Mouse (Mus musculus) lung, postnatal 14 days (tissue): ENCODE data around the gene Pdzrn4.
"Not testable (repeated sequence)": the region's sequence is repeated elsewhere in the genome, so short reads cannot be mapped to it uniquely, and the experiment has no call there.

Source experiments
- DNase-seq: peaks from one replicate; pipeline ENCODE4 v3.0.0; 2021

Gene Pdzrn4

DNA sequence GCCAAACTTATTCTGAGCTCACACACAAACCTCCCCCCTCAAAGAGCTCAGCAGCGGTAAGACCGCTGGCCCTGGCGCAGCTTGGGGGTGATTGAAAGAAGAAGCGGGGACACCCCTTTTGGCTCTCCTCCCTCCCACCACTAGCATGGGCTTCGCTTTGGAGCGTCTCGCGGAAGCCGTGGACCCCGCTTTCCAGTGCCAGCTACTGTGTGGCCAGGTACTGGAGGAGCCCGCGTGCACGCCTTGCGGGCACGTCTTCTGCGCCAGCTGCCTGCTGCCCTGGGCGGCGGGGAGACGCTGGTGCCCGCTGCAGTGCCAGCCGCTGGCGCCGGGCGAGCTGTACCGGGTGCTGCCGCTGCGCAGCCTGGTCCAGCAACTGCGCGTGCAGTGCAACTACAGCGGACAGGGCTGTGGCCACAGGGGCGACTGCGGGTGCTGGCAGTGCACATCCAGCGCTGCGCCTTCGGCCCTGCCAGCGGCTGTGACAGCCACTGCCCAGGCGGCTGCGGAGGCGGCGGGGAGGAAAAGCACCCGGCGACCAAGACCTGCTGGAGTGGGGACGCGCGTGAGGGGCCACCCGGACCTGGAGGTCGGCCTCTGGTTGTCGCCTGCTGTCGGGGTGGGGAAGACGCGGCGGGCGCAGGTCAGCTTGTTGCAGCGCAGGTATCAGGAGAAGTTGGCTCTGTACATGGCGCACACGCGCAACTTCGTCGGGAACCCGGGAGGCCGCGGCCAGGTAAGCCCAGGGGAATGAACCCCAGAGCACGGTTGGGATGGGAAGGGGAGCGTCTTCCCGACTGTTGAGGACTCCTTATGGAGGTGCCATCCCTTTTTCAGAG lies at the start of gene Pdzrn4:
Gene Pdzrn4, plus strand, starts transcription at position 112 of the 839 bp plus-strand sequence.
- DNase-seq = peak; percentile 2

DNA sequence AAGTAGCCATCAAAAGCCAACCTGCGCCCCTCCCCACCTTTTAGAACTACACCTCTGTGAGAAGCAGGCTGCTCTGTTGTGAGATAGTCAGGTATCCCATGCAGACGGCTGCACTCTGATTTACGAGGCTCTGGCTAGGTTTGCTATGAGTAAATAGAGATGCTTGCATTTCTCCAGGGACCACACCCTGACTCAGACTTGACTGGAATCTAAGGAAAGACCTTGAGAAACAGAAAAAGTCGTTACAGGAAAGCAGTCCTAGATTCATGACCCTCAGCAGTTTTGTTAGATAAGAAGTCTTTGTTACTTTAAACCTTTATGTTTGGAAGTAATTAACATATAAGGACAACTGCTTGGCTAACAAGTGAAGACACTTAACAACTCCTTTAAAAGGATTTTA lies 49.3 kb upstream of the Pdzrn4 start:
- no peak for DNase-seq

DNA sequence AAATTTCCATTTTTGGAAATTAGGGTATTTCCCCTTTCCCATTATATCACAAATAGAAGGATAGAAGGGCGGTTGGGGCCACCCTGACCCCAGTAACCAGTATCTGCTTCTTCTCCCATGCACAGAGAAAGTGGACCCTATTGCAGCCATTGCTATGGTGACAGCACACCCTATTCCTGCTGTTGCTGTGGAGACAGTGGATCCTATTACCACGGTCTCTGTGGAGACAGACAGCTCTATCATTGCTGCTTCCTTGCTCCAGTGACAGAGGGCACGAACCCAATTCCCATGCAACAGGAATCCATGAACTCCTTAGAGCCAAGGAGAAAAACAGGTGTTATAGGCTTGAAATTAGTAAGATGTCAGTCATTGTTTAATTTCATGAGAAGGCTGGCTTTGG lies 48.8 kb upstream of the Pdzrn4 start:
- no peak for DNase-seq

DNA sequence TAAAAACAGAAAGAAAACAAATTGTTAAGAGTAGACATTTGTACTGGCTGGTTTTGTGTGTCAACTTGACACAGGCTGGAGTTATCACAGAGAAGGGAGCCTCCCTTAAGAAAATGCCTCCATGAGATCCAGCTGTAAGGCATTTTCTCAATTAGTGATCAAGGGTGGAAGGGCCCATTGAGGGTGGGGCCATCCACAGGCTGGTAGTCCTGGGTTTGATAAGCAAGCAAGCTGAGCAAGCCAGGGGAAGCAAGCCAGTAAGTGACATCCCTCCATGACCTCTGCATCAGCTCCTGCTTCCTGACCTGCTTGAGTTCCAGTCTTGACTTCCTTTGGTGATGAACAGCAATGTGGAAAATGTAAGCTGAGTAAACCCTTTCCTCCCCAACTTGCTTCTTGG lies 48.2 kb upstream of the Pdzrn4 start:
- not testable (repeated sequence) for DNase-seq

DNA sequence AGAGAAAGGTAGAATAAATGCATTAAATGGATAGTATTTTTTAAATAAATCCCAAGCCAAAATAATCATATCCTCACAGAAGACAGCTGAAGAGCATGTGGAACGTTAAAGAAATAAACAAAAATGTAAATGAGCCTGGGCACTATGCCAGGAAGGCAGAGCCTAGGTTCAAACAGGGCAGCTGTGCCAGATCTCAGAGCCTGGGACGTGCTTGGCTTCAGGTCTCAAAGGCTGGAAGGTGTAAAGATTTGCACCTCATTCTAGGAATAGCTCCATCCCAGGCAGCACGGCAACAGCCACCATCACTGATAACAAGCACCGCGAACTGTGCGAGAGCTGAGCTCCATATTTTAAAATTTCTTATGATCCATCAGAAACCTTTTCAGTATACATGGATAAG lies 32.5 kb upstream of the Pdzrn4 start:
- DNase-seq = no peak

DNA sequence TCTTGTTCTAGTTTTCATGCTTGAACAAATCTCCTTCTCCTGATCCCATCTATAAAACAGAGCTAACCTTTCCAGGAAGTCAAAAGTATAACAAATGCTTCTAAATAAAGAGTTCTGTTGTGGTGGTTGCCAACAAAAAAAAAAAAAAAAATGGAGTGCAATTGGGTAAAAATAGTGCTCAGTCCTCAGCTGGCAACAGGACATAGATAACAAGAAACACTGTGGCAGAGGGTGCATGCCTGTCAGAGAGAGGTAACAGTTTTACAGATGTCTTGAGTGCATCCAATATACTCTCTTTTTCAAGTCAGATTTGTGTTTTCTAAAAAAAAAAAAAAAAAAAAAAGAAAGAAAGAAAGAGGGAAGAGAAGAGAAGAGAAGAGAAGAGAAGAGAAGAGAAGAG lies 32.1 kb upstream of the Pdzrn4 start:
- no peak for DNase-seq

DNA sequence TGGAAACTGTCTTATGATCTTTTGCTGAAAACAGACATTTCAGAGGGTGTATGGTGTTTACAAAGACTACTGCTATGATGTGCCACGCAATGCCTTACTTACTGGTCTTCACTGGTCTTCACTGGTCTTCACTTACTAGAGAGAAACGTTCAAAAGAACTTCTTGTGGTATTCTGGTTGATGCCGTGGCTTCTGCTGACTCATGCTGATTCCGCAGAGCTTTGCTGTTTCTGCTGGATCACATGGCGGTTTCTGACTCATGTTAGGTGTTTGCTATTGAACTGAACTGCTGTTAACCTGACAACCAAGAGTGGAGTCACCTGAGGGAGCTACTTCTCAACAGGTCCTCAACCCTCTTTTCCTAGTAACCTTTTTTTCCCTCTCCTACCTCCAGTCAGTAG lies 1.9 kb upstream of the Pdzrn4 start:
- no peak for DNase-seq

DNA sequence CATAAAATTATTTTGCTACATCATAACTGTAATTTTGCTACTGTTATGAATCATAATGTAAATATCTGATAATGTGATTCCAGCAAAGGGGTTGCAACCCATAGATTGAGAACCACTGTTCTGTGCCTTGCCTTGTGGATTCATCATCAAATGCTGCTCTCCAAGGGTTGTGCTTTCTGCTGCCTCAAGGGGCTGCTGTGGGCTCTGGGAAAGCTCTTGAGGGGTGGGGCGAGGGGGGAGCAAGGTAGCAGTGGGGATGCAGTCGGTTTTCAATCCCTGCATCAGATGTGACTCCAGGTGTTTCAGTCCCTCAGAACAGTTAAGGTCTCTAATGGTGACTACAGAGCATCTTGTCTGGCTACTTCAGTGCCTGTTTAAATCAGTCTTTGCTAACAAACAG lies 2.1 kb downstream of the Pdzrn4 start:
- DNase-seq = no peak

DNA sequence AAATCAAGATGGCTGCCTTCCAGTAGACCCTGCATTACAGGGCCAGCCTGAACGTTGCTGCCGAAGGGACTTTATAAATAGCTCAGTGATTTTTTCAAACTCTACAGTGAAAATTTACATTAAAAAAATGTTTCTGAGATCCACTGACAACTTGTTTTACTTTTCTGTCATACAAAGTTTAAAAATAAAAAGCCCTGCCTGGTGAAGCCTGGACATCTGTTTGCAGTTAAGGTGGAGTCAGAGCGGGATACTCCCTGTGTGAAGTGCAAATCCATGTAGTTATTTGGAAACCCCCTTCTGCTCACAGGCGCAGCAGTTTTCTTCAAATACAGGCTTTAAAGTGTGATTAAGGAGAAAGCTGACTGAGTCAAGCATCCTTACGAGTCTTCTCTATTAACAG lies 2.6 kb downstream of the Pdzrn4 start:
- DNase-seq = no peak

DNA sequence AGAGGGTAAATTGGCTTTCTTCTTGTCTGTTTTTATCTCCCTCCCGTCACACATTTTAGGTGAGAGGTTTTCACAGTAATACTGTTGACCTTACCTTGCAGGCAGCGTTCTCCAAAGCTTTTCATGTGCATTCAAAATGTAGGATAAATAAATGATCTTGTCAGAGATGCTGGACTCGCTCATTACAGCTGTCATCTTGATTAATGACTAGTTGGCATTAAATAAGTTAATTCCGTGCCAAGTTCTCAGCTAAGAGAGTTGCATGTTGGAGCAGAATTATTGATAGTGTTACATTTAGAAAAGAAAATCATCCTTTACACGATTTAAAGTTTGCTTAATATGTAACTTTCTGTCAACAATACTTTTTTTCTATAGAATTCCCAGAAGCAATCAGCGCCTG lies 4.9 kb downstream of the Pdzrn4 start:
- DNase-seq = no peak

DNA sequence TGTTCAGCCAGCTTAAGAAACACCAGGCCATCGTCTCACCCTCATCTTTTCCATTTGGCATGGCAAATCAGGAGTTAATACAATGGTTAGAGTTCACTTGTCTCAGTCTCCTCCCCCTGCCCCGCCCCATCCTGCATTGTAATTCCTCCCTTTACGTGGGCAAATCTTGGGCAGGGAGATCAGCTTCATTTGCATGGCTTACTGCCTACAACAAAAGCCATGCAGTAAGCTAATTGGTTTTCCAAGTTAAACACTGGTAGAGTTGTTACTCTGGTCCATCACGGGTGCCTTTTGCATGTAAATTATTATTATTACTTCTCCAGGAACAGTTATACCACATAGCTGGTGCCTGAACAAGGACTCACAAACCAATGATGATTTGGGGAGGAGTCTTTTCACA lies 18.6 kb downstream of the Pdzrn4 start:
- no peak for DNase-seq

DNA sequence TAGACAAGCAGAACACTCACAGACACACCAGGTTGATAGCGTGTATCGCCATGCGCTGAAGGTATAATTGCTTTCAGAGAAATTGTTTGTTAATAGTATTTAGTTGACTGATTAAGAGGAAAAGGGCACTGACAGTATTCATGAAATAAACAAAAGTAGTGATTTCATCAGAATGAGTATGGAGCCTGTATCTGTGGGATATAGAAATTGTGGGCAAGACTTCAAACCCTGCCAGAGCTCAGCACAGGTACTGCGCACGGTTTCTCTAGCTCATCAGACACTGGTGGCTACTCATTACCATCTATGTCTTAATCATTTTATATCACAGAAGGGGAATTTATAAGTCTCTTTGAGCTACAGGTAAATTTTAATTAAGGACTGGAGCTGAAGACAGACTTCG lies 19.5 kb downstream of the Pdzrn4 start:
- no peak for DNase-seq

DNA sequence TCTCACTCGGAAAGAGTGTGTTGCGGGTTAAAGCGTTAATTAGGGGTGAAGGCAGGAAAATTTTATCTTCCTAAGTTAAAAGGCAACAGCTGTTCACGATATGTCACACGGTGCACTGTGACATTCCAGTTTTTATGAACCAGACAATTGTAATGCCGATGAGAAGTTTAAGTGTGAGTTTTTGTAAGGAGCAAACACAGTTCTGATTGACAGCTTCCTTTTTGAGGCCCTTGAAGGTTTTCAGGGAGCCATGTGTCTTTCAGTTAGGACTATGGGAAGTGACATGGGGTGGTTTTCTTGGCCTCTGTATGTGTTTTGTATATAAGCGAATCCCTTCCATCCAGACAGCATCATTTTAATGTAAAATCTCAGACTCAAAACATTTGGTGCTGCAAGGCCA lies 20.0 kb downstream of the Pdzrn4 start:
- DNase-seq = no peak

DNA sequence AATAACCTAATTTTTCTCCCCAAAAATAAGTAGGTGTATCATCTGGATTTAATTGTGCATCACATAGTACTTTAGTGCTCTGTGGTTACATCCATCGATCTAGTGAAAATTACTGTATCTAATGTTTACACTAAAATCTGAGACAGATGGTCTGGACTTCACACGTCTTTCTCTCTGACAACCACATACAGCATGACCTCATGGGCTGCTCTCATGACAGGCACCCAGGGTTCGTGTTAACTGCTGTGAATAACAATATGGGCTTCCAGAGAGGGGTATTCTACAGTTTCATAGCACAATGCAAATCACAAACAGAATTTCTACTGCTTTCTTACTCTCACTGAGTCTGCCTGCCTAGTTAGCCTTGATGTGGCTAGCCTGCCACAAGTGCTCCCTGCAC lies 20.4 kb downstream of the Pdzrn4 start:
- no peak for DNase-seq

DNA sequence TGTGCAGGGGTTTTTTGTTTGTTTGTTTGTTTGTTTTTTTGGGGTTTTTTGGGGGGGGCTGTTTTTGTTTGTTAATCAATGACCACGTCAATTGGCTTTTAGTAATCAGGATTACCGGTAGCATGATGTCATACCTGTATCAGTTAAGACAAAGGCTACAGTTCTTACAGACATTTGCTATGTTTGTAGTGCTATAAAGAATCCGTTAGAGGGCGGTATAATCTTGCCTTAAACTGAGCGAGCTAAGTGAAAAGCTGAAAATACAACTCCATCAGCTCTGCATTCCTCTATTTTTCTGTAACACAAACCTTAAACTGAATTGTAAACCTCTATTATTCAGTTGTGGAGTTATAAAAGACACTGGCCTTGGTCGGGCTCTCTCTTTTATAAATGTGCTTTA lies 37.9 kb downstream of the Pdzrn4 start:
- DNase-seq = no peak

DNA sequence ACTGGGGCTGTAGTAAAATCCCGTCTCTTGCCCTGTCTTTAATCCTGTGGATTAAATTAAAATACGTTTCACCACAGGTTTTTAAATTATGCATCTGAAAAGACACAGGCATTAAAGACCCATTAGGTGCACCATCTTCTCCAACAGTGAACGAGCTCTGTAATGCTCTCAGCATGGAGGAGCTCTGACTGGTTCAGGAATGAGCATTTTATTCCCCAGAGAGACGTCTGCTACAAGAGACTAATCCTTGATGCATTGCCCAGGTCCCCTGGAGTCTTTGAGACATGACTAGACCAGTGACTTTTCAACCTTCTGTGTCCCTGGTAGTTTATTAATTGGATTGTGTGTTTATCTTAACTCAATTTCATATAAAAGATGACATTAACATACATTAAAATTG lies 38.6 kb downstream of the Pdzrn4 start:
- no peak for DNase-seq

DNA sequence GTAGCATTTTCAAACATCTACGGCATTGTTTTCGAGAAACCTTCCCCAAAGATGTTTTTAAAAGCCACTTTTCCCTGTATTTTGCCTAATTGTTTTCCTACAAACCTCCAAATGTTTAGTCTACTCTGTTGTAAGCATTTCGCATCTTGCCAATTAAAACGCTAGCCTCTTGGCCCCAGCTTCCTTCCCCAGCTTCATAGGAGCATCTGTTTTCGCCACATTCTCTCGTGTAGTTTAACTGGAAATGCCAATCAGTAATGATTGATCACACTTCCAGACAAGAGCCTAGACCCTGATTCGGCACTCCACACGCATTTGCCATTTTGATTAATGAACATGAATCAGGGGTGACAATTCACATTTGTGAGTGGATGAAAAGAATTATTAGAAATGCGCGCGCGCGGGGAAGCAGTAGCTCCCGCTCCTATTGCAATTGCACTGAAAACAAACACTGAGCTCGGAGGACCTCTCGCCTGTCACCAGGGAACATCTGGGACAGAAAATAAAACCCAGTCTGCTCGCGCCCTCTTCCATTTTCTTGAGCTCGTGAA lies 45.0 kb downstream of the Pdzrn4 start:
- no peak for DNase-seq

DNA sequence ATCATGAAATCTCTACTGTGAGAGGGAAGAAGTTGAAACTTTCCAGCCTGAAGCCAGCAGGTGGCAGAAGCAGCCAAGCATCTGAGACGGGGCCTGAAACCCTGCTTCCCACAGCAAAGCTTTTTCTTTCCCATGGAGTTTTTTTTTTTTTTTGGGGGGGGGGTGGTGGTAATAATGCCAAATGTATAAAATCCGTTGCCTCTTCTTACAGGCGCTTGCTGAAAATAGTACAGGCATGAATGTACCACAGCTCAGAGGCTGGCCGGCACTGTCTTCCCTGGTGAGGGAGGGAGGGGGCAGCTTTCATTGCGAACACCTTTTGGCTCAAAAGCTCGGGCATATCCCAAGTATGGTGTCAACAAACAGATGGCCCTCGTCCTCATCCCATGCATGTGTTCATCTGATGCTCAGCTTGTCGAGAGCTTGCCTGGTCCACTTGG lies 51.0 kb downstream of the Pdzrn4 start:
- DNase-seq = peak; percentile 6

DNA sequence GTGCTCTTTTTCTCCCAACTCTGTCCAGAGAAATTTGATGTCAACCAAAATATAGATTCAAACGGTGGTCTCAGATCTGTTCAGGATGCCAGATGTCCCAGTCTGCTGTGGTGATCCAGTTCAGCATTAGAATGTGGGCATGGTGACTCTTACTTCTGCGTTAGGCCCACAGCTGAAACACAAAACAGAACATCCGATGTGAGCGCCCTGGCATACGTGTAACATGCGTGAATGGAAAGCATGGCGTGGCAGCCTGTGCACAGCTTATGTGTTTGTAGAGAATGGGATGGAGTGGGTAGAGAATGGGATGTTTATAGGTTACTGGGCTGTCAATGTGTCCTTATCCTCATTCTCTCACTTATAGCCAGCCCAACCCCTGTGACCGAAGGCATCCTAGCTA lies 52.4 kb downstream of the Pdzrn4 start:
- no peak for DNase-seq

DNA sequence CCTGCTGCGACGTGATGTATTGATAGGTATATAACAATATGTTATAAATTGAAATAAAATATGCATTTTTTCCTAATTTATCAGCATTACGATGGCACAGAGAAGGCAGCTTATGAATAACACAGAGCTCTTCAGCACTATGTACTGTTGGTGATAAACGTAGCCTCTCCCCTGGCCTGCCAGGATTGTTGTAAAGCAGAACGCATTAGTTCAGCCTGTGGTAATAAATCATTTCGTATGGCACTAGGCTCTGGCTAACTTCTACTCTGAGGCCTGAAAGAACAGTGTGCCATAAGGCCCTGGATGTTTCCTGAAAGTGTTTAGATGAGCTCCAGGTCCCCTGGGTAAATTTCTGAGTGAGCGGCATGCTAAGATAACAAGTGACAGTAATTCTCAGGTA lies 55.9 kb downstream of the Pdzrn4 start:
- no peak for DNase-seq

DNA sequence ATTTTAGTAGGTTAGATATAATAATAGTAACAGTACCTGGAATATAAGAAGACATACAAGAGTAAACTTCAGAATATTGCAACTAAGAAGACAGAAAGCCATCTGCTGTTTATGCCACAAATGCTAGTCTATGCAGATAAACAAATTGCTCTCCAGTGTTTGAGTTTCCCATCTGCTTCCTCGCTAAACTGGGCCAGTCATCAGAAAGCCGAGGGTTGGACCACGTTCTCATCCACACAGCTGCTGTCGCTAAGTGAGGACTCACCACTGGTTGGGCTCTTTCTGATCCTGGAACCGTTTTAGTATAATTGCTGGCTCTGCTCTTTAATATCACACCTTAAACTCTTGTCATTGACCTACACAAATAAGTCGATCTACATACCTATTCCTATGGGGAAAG lies 85.5 kb downstream of the Pdzrn4 start:
- DNase-seq = no peak

DNA sequence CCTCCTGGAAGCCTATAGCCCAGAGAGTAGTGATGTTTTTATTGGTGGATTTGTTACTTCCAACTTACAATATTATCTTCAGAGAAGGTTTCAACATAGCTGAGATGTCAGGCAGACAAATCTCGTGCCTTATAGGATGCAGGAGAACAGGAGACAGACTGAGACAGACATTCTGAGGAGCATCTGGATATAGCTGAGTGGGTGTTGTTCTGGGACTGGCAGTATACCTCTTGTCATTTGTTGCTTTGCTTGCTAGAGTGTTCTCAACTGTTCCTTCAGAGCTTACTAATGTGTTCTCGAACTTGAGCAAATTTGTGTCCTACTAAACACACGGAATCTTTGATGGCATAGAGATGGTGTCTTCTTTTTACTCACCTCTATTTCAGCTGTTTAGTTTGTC lies 94.7 kb downstream of the Pdzrn4 start:
- DNase-seq = no peak

DNA sequence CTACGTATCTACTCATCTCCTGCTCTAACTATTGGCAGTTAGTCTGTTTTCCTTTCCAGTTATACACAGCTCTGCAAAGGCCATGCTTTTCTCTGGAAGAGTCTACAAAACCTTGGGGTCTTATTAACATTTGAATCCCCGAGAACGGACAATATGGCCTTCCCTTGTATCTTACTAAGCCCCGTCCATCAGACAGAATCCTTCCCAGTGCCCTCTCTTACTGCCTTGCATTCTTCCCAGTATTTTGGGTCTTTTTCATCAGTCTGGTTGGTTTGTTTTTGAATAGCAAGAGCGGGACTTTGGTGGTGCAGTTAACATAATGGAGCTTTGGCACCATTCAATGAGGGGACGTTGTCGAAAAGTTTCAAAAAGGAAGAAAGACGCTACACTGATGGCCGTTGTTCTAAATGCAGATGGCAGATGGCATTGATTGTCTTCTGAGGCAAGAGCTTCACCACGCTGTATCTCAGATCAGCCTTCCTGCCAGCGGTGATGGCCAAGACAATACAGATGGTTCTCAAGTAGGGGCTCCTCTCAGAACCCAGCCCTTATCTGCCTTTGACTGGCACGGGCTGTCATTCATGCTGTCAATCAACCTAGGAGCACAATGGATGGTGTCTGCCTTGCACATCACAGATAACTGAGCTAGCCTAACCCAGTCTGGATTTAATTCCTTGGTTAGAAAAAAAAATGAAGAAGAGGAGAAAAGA lies 98.9 kb downstream of the Pdzrn4 start:
- DNase-seq = no peak

DNA sequence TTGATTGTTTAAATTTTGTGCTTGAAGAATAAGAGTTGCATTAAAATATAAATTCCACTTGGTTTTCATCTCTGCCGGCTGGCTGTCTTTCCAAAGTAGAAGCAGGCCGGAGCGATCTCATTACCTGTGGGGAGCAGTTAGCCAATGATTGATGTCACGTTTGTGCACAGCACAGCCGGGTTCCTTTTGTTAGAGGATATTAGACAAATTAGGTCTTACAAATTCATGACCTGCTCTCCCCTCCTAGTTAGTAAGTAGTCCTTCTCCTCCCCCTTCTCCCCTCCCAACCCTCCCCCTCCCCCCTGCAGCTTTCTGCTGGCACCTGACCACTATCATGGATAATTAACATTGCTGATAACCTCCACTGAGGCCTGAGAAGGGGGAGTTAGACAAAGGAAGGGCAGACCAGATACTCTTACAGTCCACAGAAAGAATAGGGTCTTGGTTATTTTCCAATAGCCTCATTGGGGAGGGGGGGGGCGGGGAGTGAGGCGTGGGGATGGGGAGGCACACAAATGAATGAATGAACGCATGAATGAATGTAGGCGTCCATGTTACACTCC lies 103.7 kb downstream of the Pdzrn4 start:
- no peak for DNase-seq
